Mouse (Mus musculus): ENCODE measurements at regions not wholly inside any gene's neighbourhood (a gene's known extent, or its start where the extent isn't known, plus 50 kb on each side); places are given as distances from the start of the nearest gene placed in this dataset.

DNA sequence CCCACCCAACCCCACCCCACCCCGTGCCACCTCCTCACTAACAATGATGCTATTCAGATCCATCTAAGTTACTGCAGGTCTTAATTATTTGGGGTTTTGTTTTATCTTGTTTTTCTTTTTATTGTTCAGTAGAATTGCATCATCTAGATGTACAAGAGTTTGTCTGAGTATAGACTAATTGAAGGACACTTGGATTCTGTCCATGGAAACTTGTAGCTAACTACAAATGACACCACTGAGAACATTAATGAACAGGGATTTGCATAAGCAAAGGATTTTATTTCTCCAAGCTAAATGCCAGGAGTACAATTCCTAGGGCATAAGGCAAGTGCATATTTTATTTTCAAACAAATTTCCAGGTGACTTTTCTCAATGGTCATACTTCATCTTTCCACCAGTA, 318.4 kb upstream of the Slc7a11 start:
- DNase-seq, result peak; percentile 15

DNA sequence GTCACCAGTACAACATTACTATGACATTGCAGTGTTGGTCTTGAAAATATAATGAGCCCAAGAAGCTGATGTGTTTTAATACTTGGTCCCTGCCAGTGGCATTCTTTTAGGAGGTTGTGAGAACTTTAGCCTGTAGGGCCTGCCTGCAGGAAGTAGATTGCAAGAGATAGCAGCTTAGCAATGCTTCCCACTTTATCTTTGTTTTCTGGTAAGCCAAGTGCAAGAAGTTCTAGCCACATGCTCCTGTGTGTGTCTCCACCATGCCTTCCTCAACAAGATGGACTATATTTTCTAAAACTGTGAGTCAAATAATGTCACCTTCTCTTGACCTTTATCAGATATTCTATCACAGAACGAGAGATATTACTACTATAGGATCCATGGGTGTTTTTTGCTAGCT, 314.7 kb upstream of the Slc7a11 start:
- DNase-seq, result no peak

GRCm38 (mm10) chr3:50737173-50737572, 293.8 kb upstream of the Slc7a11 start:
- no peak for DNase-seq

- no peak for DNase-seq
Measured at GRCm38 (mm10) chr3:50719035-50719434, 275.6 kb upstream of the Slc7a11 start.

GRCm38 (mm10) chr3:50713463-50713862, 270.0 kb upstream of the Slc7a11 start:
- no peak for DNase-seq

DNA sequence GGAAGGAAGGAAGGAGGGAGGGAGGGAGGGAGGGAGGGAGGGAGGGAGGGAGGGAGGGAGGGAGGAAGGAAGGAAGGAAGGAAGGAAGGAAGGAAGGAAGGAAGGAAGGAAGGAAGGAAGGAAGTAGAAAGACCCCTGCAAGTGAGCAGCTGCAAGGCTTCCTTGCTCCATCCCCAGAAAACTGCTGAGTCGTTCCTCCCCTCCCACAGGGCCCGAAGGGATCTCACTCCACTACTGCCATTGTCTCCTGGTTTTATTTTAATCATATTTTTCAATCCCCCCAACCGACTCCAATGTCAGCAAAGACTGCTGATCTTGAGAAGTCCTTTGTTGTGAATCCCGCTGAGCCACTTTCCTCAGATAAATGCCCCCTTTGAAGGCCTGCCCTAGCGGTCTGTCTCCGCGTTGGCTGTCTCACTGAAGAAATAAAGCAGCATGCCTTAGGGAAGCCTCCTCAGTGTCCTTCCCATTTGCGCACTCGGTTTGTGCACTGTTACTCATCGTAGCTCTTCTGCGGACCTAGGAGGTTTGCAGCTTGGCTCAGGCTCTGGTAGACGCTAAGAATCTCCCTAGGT, 266.1 kb upstream of the Slc7a11 start:
- DNase-seq, result peak; percentile 39

GRCm38 (mm10) chr3:50706707-50707106, 263.3 kb upstream of the Slc7a11 start:
- no peak for DNase-seq

DNA sequence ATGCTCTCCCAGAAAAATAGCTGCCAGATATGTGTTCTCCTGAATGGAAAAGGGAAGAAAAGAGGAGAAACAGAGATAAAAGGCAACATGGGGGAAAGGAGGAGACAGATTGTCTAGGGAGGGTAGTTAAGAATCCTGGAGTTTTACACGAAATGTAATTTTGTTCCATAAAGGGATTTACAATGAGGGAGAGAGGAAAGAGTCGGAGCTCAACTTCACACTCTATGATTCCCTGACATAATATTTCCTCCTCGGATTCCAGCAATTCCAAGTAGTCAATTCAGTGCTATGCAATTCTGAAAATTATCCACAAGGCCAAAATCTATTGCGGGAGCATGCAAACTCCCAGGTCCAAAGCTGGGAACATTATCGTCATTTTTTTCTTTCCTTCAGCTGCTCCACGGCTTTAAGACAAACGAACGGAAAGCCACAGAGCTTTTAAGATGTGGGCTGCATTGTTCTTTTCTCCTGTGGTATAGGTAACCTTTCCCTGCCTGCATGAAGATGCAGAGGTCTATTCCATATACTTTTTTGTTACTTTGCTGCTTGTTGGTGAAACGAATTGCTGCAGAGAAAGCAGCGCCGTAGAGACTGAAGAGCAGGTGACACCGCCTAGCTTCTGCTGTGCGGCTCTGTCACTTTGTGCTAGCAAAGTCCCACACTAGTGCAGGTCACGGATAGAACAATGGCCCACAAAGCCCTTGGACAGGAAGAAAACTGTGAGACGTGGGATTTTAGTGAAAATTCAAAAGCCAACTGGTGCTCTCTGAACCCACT, 251.7 kb upstream of the Slc7a11 start:
- DNase-seq, result no peak

- no peak for DNase-seq
Measured at GRCm38 (mm10) chr3:50694497-50694896, 251.1 kb upstream of the Slc7a11 start.

DNA sequence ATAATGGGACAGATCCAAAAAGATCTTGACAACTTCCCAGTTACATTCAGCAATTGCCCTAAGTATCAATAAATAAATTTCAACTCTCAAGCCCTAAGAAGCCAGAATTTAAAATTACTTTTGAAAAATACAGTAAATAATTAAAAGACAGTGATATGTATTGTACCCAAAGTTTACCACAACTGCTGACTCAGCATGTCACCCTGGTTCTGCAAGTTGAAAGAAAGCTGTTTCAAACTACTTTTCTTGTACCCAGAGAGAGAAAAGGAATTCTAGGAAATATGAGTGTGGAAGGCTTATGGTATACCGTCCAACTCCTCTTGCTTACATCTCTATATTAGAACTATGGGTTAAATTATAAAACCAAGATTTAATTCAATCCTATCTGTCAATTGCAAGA, 248.9 kb upstream of the Slc7a11 start:
- DNase-seq, result no peak

- DNase-seq, result no peak
Measured at GRCm38 (mm10) chr3:50690750-50691149, 247.3 kb upstream of the Slc7a11 start.

- DNase-seq, result no peak
Measured at GRCm38 (mm10) chr3:50689375-50689774, 246.0 kb upstream of the Slc7a11 start.

- DNase-seq, result peak; percentile 17
Measured at GRCm38 (mm10) chr3:50687755-50688154, 244.3 kb upstream of the Slc7a11 start.

- DNase-seq, result no peak
Measured at GRCm38 (mm10) chr3:50678611-50678988, 235.2 kb upstream of the Slc7a11 start.

GRCm38 (mm10) chr3:50677953-50678610, 234.7 kb upstream of the Slc7a11 start:
- DNase-seq, result peak; percentile 53

DNA sequence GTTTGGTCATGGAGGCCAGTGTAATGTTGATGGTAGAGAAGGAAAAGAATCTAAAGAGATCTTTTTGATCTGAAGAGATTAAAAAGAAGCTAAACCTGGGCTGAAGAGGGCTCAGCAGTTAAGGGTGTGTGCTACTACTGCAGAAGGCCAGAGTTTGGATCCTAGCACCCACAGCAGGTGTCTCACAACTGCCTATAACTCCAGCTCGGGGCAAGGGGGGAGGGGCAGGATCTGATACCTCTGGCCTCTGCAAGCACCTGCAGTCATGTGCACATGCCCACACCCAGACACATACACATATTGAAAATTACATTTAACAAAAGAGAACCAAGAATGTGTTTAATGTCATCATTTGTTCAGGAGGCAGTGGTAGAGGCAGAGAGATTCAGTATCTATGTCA, 232.4 kb upstream of the Slc7a11 start:
- DNase-seq, result no peak

GRCm38 (mm10) chr3:50674860-50675566, 231.6 kb upstream of the Slc7a11 start:
- DNase-seq, result no peak

DNA sequence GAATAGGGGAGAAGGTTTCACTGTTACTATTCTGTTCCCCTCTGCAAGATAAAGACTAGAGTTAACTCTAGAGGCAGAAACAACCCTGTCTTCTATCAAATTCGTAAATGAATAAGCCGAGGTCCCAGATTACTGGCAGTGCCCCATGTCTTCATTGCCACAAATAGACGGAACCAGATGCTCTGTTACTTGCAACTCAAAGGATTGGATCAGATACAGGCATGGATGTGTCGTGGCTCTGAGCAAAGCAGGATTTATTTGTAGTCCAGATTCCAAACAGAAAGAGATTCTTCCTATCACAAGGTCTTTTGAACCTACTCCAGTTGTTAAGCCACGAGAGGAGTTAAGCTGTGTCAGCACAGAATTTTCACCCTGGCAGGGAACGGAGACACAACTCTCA, 221.9 kb upstream of the Slc7a11 start:
- no peak for DNase-seq

GRCm38 (mm10) chr3:50660966-50661365, 217.6 kb upstream of the Slc7a11 start:
- DNase-seq, result no peak

GRCm38 (mm10) chr3:50660566-50660965, 217.2 kb upstream of the Slc7a11 start:
- no peak for DNase-seq

DNA sequence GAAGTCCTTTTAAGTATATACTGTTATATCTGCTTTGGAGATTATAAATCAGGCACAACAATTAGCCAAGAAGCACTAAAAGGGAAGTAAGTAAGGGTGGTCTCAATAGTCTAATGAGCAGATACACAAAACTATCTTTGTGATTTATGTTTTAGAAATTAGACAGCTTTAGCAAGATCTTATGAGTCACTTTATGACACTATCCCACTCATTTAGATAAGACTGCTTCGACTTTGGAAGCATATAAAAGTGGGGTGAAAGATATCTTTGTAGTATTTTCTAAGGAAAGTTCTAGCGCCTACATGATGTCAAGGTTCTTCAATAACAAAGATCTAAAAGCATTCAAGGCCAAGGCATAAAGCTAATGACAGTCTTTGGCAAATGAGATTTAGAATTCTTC, 214.5 kb upstream of the Slc7a11 start:
- no peak for DNase-seq

- DNase-seq, result no peak
Measured at GRCm38 (mm10) chr3:50654441-50654840, 211.0 kb upstream of the Slc7a11 start.

DNA sequence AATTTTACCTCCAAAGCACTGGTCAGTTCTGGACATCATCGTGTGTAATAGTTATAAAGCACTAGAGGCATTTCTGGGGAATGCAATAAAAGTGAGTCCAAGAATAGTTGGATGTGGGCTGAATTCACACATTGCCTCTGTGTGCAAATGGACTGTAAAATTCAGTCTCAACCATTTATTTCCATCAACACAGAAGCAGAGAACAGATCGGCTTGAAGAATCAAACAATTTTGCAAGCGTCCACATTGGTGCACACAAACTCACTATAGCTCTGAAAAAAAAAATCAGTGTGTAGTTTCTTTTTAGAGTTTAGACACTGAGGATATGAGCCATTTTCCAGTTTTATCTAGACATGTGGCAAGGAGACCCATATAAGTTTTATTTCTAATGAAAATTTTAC, 208.9 kb upstream of the Slc7a11 start:
- no peak for DNase-seq

- peak; percentile 52 for DNase-seq
Measured at GRCm38 (mm10) chr3:50643068-50643467, 199.7 kb upstream of the Slc7a11 start.
